Comparison of ENCODE assay signal across 8 mouse cellular contexts in genomic region chr10:80751188-80751832, GRCm38 (mm10). TPM values are rescaled to one million over a fixed set of nuclear protein-coding genes. Genes with fewer than 3 reads are reported as not detected.
DNase-seq lines count a peak whose midpoint lies in the region; ATAC-seq and TF ChIP-seq lines count a peak whose summit lies in the region.

No protein-coding gene starts in this region.

- ATAC-seq in granulocyte monocyte progenitor cell, adult 5-6 weeks (replicated peaks; ENCODE audit: poor library complexity, severe bottlenecking), result peak; percentile 64
- ATAC-seq in intestine, embryonic 15.5 days, result peak; percentile 29
- no peak for ATAC-seq in midbrain, postnatal 0 days (ENCODE audit: low FRiP score)

- no peak for TF ChIP-seq EP300 in MEL (IDR thresholded peaks at IDR 0.05; ENCODE audit: low read depth in 1 of 2, low read length in 2 of 2)

- peaks cover 5 to 29% of the 10 kb centered on the region in 2 experiments for H3K4me1 ChIP-seq in MEL (ENCODE audit: control insufficient read depth in 1 of 2, insufficient read depth in 2 of 2, low read length in 2 of 2)
- peaks cover 33% of the 10 kb centered on the region for H3K4me1 ChIP-seq in intestine, embryonic 15.5 days (replicated peaks)
- peaks cover 9% of the 10 kb centered on the region for H3K4me1 ChIP-seq in liver, adult 2 months (ENCODE audit: control insufficient read depth, insufficient read depth, low read length)
- H3K4me1 ChIP-seq in midbrain, postnatal 0 days (ENCODE audit: insufficient read depth, low read length), result peaks cover 5% of the 10 kb centered on the region; the same call in 1 of the 2 replicates

- TF ChIP-seq POLR2A in MEL (IDR thresholded peaks at IDR 0.05; ENCODE audit: control insufficient read depth in 1 of 2, insufficient read depth in 1 of 2, low read depth in 1 of 2, low read length in 2 of 2, poor library complexity in 1 of 2), result no peak
- TF ChIP-seq POLR2A in liver, adult 2 months (IDR thresholded peaks at IDR 0.05; ENCODE audit: extremely low read depth, insufficient read depth, low read length), result no peak

- DNase-seq in 416B (ENCODE audit: low read depth), result peak; percentile 98
- peak; percentile 87 for DNase-seq in MEL (ENCODE audit: low read depth, low spot score)
- peak; percentile 50 for DNase-seq in embryo, embryonic 10.5 days (ENCODE audit: low spot score)
- DNase-seq in liver, adult 2 months (ENCODE audit: extremely low read depth, low read depth, low spot score), result peak; percentile 58
- no peak for DNase-seq in midbrain, postnatal 0 days (ENCODE audit: low spot score)
- peak; percentile 6 to 25 for DNase-seq in thymus, postnatal 36 days

- H3K4me2 ChIP-seq in intestine, embryonic 15.5 days (replicated peaks), result peak overlapping the region; percentile 66
- H3K4me2 ChIP-seq in midbrain, postnatal 0 days (ENCODE audit: low read depth, low read length, poor library complexity, severe bottlenecking), result peak overlapping the region; percentile 36; the same call in 1 of the 2 replicates

- peak; percentile 78 for TF ChIP-seq RAD21 in MEL (IDR thresholded peaks at IDR 0.05; ENCODE audit: low read depth, low read length)

- H3K4me3 ChIP-seq in MEL (ENCODE audit: control insufficient read depth in 1 of 2, insufficient read depth in 1 of 2, low read depth in 2 of 2, low read length in 2 of 2), result peak overlapping the region; percentile 62
- peak overlapping the region; percentile 31 for H3K4me3 ChIP-seq in intestine, embryonic 15.5 days (replicated peaks)
- no peak overlapping the region for H3K4me3 ChIP-seq in liver, adult 2 months (ENCODE audit: insufficient read depth, low read depth, low read length)
- H3K4me3 ChIP-seq in midbrain, postnatal 0 days (ENCODE audit: low read depth, low read length), result peak overlapping the region; percentile 2; the same call in 1 of the 2 replicates

- TF ChIP-seq CTCF in MEL (IDR thresholded peaks at IDR 0.05 in 2 of 3, conservative IDR thresholded peaks at IDR 0.05 in 1 of 3; ENCODE audit: control insufficient read depth in 1 of 3, insufficient read depth in 1 of 3, low read depth in 2 of 3, low read length in 3 of 3, poor library complexity in 1 of 3, severe bottlenecking in 1 of 3), result peak; percentile 51 to 71 (median 53)
- TF ChIP-seq CTCF in liver, adult 2 months (IDR thresholded peaks at IDR 0.05; ENCODE audit: low read depth, low read length), result peak; percentile 33; the same call in 1 of the 2 replicates
- peak; percentile 48 for TF ChIP-seq CTCF in midbrain, postnatal 0 days (IDR thresholded peaks at IDR 0.05)

- 3% methylated on average over 16 of the region's 16 CpGs for WGBS in intestine, embryonic 15.5 days
- 16% methylated on average over 16 of the region's 16 CpGs for WGBS in liver, adult 2 months
- WGBS in midbrain, postnatal 0 days, result 15% methylated on average over 16 of the region's 16 CpGs

- no peaks in the 10 kb centered on the region for H3K9me3 ChIP-seq in MEL (replicated peaks; ENCODE audit: insufficient read depth, low read length)
- no peaks in the 10 kb centered on the region for H3K9me3 ChIP-seq in intestine, embryonic 15.5 days
- no peaks in the 10 kb centered on the region for H3K9me3 ChIP-seq in midbrain, postnatal 0 days (ENCODE audit: low read length)

- peaks cover 13% of the 10 kb centered on the region for H3K79me2 ChIP-seq in MEL (ENCODE audit: control insufficient read depth, insufficient read depth, low read length, poor library complexity)
- H3K79me2 ChIP-seq in liver, adult 2 months (ENCODE audit: control insufficient read depth, insufficient read depth, low read length), result peaks cover 12% of the 10 kb centered on the region; the same call in 1 of the 2 replicates

- H3K36me3 ChIP-seq in MEL (ENCODE audit: control insufficient read depth in 1 of 2, insufficient read depth in 2 of 2, low read length in 2 of 2), result peaks cover 0 to 12% of the 10 kb centered on the region in 2 experiments; a peak in 2 of 4 replicates
- no peaks in the 10 kb centered on the region for H3K36me3 ChIP-seq in intestine, embryonic 15.5 days
- H3K36me3 ChIP-seq in liver, adult 2 months (ENCODE audit: control insufficient read depth, insufficient read depth, low read length), result no peaks in the 10 kb centered on the region
- H3K36me3 ChIP-seq in midbrain, postnatal 0 days (ENCODE audit: insufficient read depth, low read length), result no peaks in the 10 kb centered on the region

- no peaks in the 10 kb centered on the region for H3K27me3 ChIP-seq in MEL (ENCODE audit: control insufficient read depth in 1 of 2, insufficient read depth in 2 of 2, low read length in 2 of 2)
- H3K27me3 ChIP-seq in intestine, embryonic 15.5 days (replicated peaks), result no peaks in the 10 kb centered on the region
- H3K27me3 ChIP-seq in liver, adult 2 months (ENCODE audit: control insufficient read depth, insufficient read depth, low read length), result no peaks in the 10 kb centered on the region
- H3K27me3 ChIP-seq in midbrain, postnatal 0 days (ENCODE audit: insufficient read depth, low read length), result no peaks in the 10 kb centered on the region

- peak overlapping the region; percentile 52 for H3K27ac ChIP-seq in MEL (ENCODE audit: control insufficient read depth, low read depth, low read length)
- H3K27ac ChIP-seq in intestine, embryonic 15.5 days, result peak overlapping the region; percentile 90
- peak overlapping the region; percentile 10; the same call in 1 of the 2 replicates for H3K27ac ChIP-seq in liver, adult 2 months (replicated peaks; ENCODE audit: insufficient read depth, low read depth, low read length)
- H3K27ac ChIP-seq in midbrain, postnatal 0 days (ENCODE audit: low read depth, low read length), result no peak overlapping the region

- peak overlapping the region; percentile 53 for H3K9ac ChIP-seq in MEL (ENCODE audit: control insufficient read depth, low read depth, low read length, poor library complexity, severe bottlenecking)
- peak overlapping the region; percentile 34; the same call in 1 of the 2 replicates for H3K9ac ChIP-seq in intestine, embryonic 15.5 days
- H3K9ac ChIP-seq in liver, adult 2 months (ENCODE audit: low read depth, low read length), result no peak overlapping the region
- H3K9ac ChIP-seq in midbrain, postnatal 0 days (replicated peaks; ENCODE audit: low read length, poor library complexity, severe bottlenecking), result no peak overlapping the region

RNA-seq across cellular contexts. Expression of gene Dot1l, which starts 3.7 kb away (rescaled TPM):
- 14.7 and 15.0 TPM in 2 replicates for total RNA-seq in MEL (2012; rRNA removed)
- 10 to 100 TPM in 1 of 2 experiments, not detected in 1; 70.6 TPM for polyA plus RNA-seq in MEL (2012; ENCODE audit: insufficient read depth in 1 of 2, insufficient read length in 2 of 2, low read depth in 1 of 2, low replicate concordance in 2 of 2, missing spikeins in 1 of 2)
- 41.6 and 52.6 TPM in 2 replicates for total RNA-seq in granulocyte monocyte progenitor cell, adult 5-6 weeks (2014; fragmentation: Nextera tagmentation)
- 9.7 and 13.4 TPM in 2 replicates for total RNA-seq in granulocyte monocyte progenitor cell, adult 5-6 weeks (2017)
- polyA plus RNA-seq in intestine, embryonic 15.5 days (2015; fragmentation: Nextera tagmentation; extraction: Ambion mirVana), result 12.0 and 14.2 TPM in 2 replicates
- total RNA-seq in liver, adult 2 months (2014; rRNA removed), result 2.4 and 3.6 TPM in 2 replicates
- 13.0 and 14.8 TPM in 2 replicates for polyA plus RNA-seq in liver, adult 2 months (2012; rRNA removed)
- 23.8 and 34.4 TPM in 2 replicates for total RNA-seq in midbrain, postnatal 0 days (2014; rRNA removed)
- polyA plus RNA-seq in midbrain, postnatal 0 days (2015; fragmentation: Nextera tagmentation; extraction: Ambion mirVana), result 9.9 and 13.4 TPM in 2 replicates

RNA-seq across cellular contexts. Expression of gene Ap3d1, which starts 9.2 kb away (rescaled TPM):
- total RNA-seq in MEL (2012; rRNA removed), result 29.6 and 32.7 TPM in 2 replicates
- polyA plus RNA-seq in MEL (2012; ENCODE audit: insufficient read depth in 1 of 2, insufficient read length in 2 of 2, low read depth in 1 of 2, low replicate concordance in 2 of 2, missing spikeins in 1 of 2), result 100 to 1,000 TPM in 1 of 2 experiments, 10 to 100 TPM in 1; 54.5 to 260 TPM
- total RNA-seq in granulocyte monocyte progenitor cell, adult 5-6 weeks (2014; fragmentation: Nextera tagmentation), result 43.2 and 47.8 TPM in 2 replicates
- 34.5 and 42.2 TPM in 2 replicates for total RNA-seq in granulocyte monocyte progenitor cell, adult 5-6 weeks (2017)
- 70.5 and 71.4 TPM in 2 replicates for polyA plus RNA-seq in intestine, embryonic 15.5 days (2015; fragmentation: Nextera tagmentation; extraction: Ambion mirVana)
- 22.3 and 35.2 TPM in 2 replicates for total RNA-seq in liver, adult 2 months (2014; rRNA removed)
- polyA plus RNA-seq in liver, adult 2 months (2012; rRNA removed), result 38.1 and 49.2 TPM in 2 replicates
- total RNA-seq in midbrain, postnatal 0 days (2014; rRNA removed), result 182 and 183 TPM in 2 replicates
- polyA plus RNA-seq in midbrain, postnatal 0 days (2015; fragmentation: Nextera tagmentation; extraction: Ambion mirVana), result 95.4 and 105 TPM in 2 replicates

RNA-seq across cellular contexts. Expression of gene Sf3a2, which starts 46.7 kb away (rescaled TPM):
- total RNA-seq in MEL (2012; rRNA removed), result 50.4 and 52.0 TPM in 2 replicates
- polyA plus RNA-seq in MEL (2012; ENCODE audit: insufficient read depth in 1 of 2, insufficient read length in 2 of 2, low read depth in 1 of 2, low replicate concordance in 2 of 2, missing spikeins in 1 of 2), result 100 to 1,000 TPM in 1 of 2 experiments, not detected in 1; 210 TPM
- total RNA-seq in granulocyte monocyte progenitor cell, adult 5-6 weeks (2014; fragmentation: Nextera tagmentation), result 88.0 and 106 TPM in 2 replicates
- 13.8 and 18.3 TPM in 2 replicates for total RNA-seq in granulocyte monocyte progenitor cell, adult 5-6 weeks (2017)
- 63.7 and 69.7 TPM in 2 replicates for polyA plus RNA-seq in intestine, embryonic 15.5 days (2015; fragmentation: Nextera tagmentation; extraction: Ambion mirVana)
- 6.7 and 8.6 TPM in 2 replicates for total RNA-seq in liver, adult 2 months (2014; rRNA removed)
- polyA plus RNA-seq in liver, adult 2 months (2012; rRNA removed), result 12.7 and 17.8 TPM in 2 replicates
- total RNA-seq in midbrain, postnatal 0 days (2014; rRNA removed), result 18.3 and 34.2 TPM in 2 replicates
- 61.5 and 64.3 TPM in 2 replicates for polyA plus RNA-seq in midbrain, postnatal 0 days (2015; fragmentation: Nextera tagmentation; extraction: Ambion mirVana)

RNA-seq across cellular contexts. Expression of gene Plekhj1, which starts 47.1 kb away (rescaled TPM):
- 79.8 and 86.9 TPM in 2 replicates for total RNA-seq in MEL (2012; rRNA removed)
- polyA plus RNA-seq in MEL (2012; ENCODE audit: insufficient read depth in 1 of 2, insufficient read length in 2 of 2, low read depth in 1 of 2, low replicate concordance in 2 of 2, missing spikeins in 1 of 2), result 100 to 1,000 TPM in 1 of 2 experiments, not detected in 1; 217 TPM
- total RNA-seq in granulocyte monocyte progenitor cell, adult 5-6 weeks (2014; fragmentation: Nextera tagmentation), result 99.1 and 108 TPM in 2 replicates
- total RNA-seq in granulocyte monocyte progenitor cell, adult 5-6 weeks (2017), result 33.0 and 33.7 TPM in 2 replicates
- 132 and 133 TPM in 2 replicates for polyA plus RNA-seq in intestine, embryonic 15.5 days (2015; fragmentation: Nextera tagmentation; extraction: Ambion mirVana)
- 16.0 and 17.4 TPM in 2 replicates for total RNA-seq in liver, adult 2 months (2014; rRNA removed)
- polyA plus RNA-seq in liver, adult 2 months (2012; rRNA removed), result 29.4 and 42.2 TPM in 2 replicates
- total RNA-seq in midbrain, postnatal 0 days (2014; rRNA removed), result 68.0 and 88.1 TPM in 2 replicates
- 94.1 and 103 TPM in 2 replicates for polyA plus RNA-seq in midbrain, postnatal 0 days (2015; fragmentation: Nextera tagmentation; extraction: Ambion mirVana)

RNA-seq across cellular contexts. Expression of gene Izumo4, which starts 49.3 kb away (rescaled TPM):
- total RNA-seq in MEL (2012; rRNA removed), result 1.0 and 1.5 TPM in 2 replicates
- 1 to 10 TPM in 1 of 2 experiments, not detected in 1; 3.8 TPM for polyA plus RNA-seq in MEL (2012; ENCODE audit: insufficient read depth in 1 of 2, insufficient read length in 2 of 2, low read depth in 1 of 2, low replicate concordance in 2 of 2, missing spikeins in 1 of 2)
- 9.0 and 17.3 TPM in 2 replicates for total RNA-seq in granulocyte monocyte progenitor cell, adult 5-6 weeks (2014; fragmentation: Nextera tagmentation)
- total RNA-seq in granulocyte monocyte progenitor cell, adult 5-6 weeks (2017), result 7.1 and 7.8 TPM in 2 replicates
- 22.3 and 26.5 TPM in 2 replicates for polyA plus RNA-seq in intestine, embryonic 15.5 days (2015; fragmentation: Nextera tagmentation; extraction: Ambion mirVana)
- 17.2 and 18.3 TPM in 2 replicates for total RNA-seq in liver, adult 2 months (2014; rRNA removed)
- 42.5 and 49.7 TPM in 2 replicates for polyA plus RNA-seq in liver, adult 2 months (2012; rRNA removed)
- total RNA-seq in midbrain, postnatal 0 days (2014; rRNA removed), result 26.3 and 48.0 TPM in 2 replicates
- 44.0 and 47.4 TPM in 2 replicates for polyA plus RNA-seq in midbrain, postnatal 0 days (2015; fragmentation: Nextera tagmentation; extraction: Ambion mirVana)

Comparison
In these comparisons a context has a peak if more than half of its experiments do, and no peak if none do; other contexts are left out.
1. H3K9ac ChIP-seq: peak in MEL (single experiment) and intestine, embryonic 15.5 days (single experiment); none in liver, adult 2 months (single experiment) and midbrain, postnatal 0 days (single experiment).
2. Peak in every context shown above with its lines, with median percentiles within 50 percentile points of each other: CTCF ChIP-seq.